Mouse (Mus musculus) small intestine, adult 2 months (tissue): ENCODE data around the gene Speg.

ENCODE experiments used
- CTCF ChIP-seq: fragments of 200-500 bp; IDR thresholded peaks from 2 replicates; pipeline ENCODE4 v1.5.1; 2012; ENCODE audit warnings: low read depth, mild to moderate bottlenecking, control low read depth, inconsistent platforms, low read length, moderate library complexity, mixed read lengths; ENCODE audit not compliant: insufficient replicate concordance, insufficient read length; ENCODE audit errors: extremely low read depth
- POLR2A ChIP-seq: fragments of 200-500 bp; IDR thresholded peaks from 2 replicates; pipeline ENCODE4 v1.6.1; 2012; ENCODE audit warnings: low read depth, mild to moderate bottlenecking, control low read depth, inconsistent platforms, low read length, moderate library complexity

- TF ChIP-seq POLR2A (no peak), CTCF (no peak)
These were observed 70.1 kb downstream of the Speg start for GRCm38 (mm10) chr1:75445141-75445701.
